Mouse (Mus musculus): ENCODE data around the gene Tcte2. TPM values are rescaled to one million over a fixed set of nuclear protein-coding genes. Genes with fewer than 3 reads are reported as not detected.
"Not testable (repeated sequence)": the region's sequence is repeated elsewhere in the genome, so short reads cannot be mapped to it uniquely, and the experiment has no call there.

Tcte2 gene
- polyA plus RNA-seq, 1 experiment = 0.71 TPM

- no peak for DNase-seq
- Histone ChIP-seq H3K4me3 (ENCODE audit: control insufficient read depth, insufficient read depth, low read length) (no peak overlapping the region), H3K36me3 (ENCODE audit: control insufficient read depth, insufficient read depth, low read length) (no peaks in the 10 kb centered on the region), H3K27ac (ENCODE audit: control insufficient read depth, insufficient read depth, low read length) (no peak overlapping the region), H3K27me3 (ENCODE audit: control insufficient read depth, insufficient read depth, low read length) (no peaks in the 10 kb centered on the region), H3K4me1 (replicated peaks; ENCODE audit: control insufficient read depth, insufficient read depth, low read length) (no peaks in the 10 kb centered on the region)
- 100% methylated on average over 1 of the region's 1 CpGs for WGBS
- TF ChIP-seq POLR2A (IDR thresholded peaks at IDR 0.05; ENCODE audit: control insufficient read depth, extremely low read depth, insufficient read depth, low read length, poor library complexity) (no peak), CTCF (IDR thresholded peaks at IDR 0.05; ENCODE audit: borderline replicate concordance, control insufficient read depth, extremely low read depth, insufficient read depth, low read length, poor library complexity) (no peak)
These were observed 17.2 kb upstream of the Tcte2 start for GRCm38 (mm10) chr17:13778865-13779264.

- Histone ChIP-seq H3K4me1 (replicated peaks; ENCODE audit: control insufficient read depth, insufficient read depth, low read length) (no peaks in the 10 kb centered on the region), H3K36me3 (ENCODE audit: control insufficient read depth, insufficient read depth, low read length) (no peaks in the 10 kb centered on the region), H3K27me3 (ENCODE audit: control insufficient read depth, insufficient read depth, low read length) (no peaks in the 10 kb centered on the region), H3K27ac (ENCODE audit: control insufficient read depth, insufficient read depth, low read length) (no peak overlapping the region), H3K4me3 (ENCODE audit: control insufficient read depth, insufficient read depth, low read length) (no peak overlapping the region)
- WGBS = 90% methylated on average over 2 of the region's 2 CpGs
- TF ChIP-seq POLR2A (IDR thresholded peaks at IDR 0.05; ENCODE audit: control insufficient read depth, extremely low read depth, insufficient read depth, low read length, poor library complexity) (no peak), CTCF (IDR thresholded peaks at IDR 0.05; ENCODE audit: borderline replicate concordance, control insufficient read depth, extremely low read depth, insufficient read depth, low read length, poor library complexity) (no peak)
- no peak for DNase-seq
These were observed 16.1 kb upstream of the Tcte2 start for GRCm38 (mm10) chr17:13777676-13778075.

- no peaks in the 10 kb centered on the region for H3K36me3 ChIP-seq (ENCODE audit: control insufficient read depth, insufficient read depth, low read length)
- 97% methylated on average over 3 of the region's 3 CpGs for WGBS
- no peaks in the 10 kb centered on the region for H3K27me3 ChIP-seq (ENCODE audit: control insufficient read depth, insufficient read depth, low read length)
- no peak for TF ChIP-seq POLR2A (IDR thresholded peaks at IDR 0.05; ENCODE audit: control insufficient read depth, extremely low read depth, insufficient read depth, low read length, poor library complexity)
- TF ChIP-seq CTCF (IDR thresholded peaks at IDR 0.05; ENCODE audit: borderline replicate concordance, control insufficient read depth, extremely low read depth, insufficient read depth, low read length, poor library complexity) = no peak
- DNase-seq = peak; percentile 9
- no peak overlapping the region for H3K4me3 ChIP-seq (ENCODE audit: control insufficient read depth, insufficient read depth, low read length)
- H3K4me1 ChIP-seq (replicated peaks; ENCODE audit: control insufficient read depth, insufficient read depth, low read length) = no peaks in the 10 kb centered on the region
- H3K27ac ChIP-seq (ENCODE audit: control insufficient read depth, insufficient read depth, low read length) = no peak overlapping the region
These were observed 7.6 kb upstream of the Tcte2 start for GRCm38 (mm10) chr17:13769256-13769655.

GRCm38 (mm10) chr17:13768531-13768930 is 6.9 kb upstream of the Tcte2 start:
- H3K27ac ChIP-seq (ENCODE audit: control insufficient read depth, insufficient read depth, low read length) = no peak overlapping the region

GRCm38 (mm10) chr17:13764911-13765310 is 3.3 kb upstream of the Tcte2 start:
- H3K36me3 ChIP-seq (ENCODE audit: control insufficient read depth, insufficient read depth, low read length); H3K4me1 ChIP-seq (replicated peaks; ENCODE audit: control insufficient read depth, insufficient read depth, low read length); H3K4me3 ChIP-seq (ENCODE audit: control insufficient read depth, insufficient read depth, low read length); DNase-seq; H3K27me3 ChIP-seq (ENCODE audit: control insufficient read depth, insufficient read depth, low read length); H3K27ac ChIP-seq (ENCODE audit: control insufficient read depth, insufficient read depth, low read length): not testable (repeated sequence)
- WGBS = 94% methylated on average over 2 of the region's 2 CpGs

More at GRCm38 (mm10) chr17:13768531-13768930, 6.9 kb upstream of the Tcte2 start:
- no peaks in the 10 kb centered on the region for H3K27me3 ChIP-seq (ENCODE audit: control insufficient read depth, insufficient read depth, low read length)
- H3K4me3 ChIP-seq (ENCODE audit: control insufficient read depth, insufficient read depth, low read length) = no peak overlapping the region
- no peaks in the 10 kb centered on the region for H3K36me3 ChIP-seq (ENCODE audit: control insufficient read depth, insufficient read depth, low read length)
- TF ChIP-seq CTCF (IDR thresholded peaks at IDR 0.05; ENCODE audit: borderline replicate concordance, control insufficient read depth, extremely low read depth, insufficient read depth, low read length, poor library complexity) = no peak
- WGBS = 95% methylated on average over 1 of the region's 1 CpGs
- no peak for DNase-seq
- no peaks in the 10 kb centered on the region for H3K4me1 ChIP-seq (replicated peaks; ENCODE audit: control insufficient read depth, insufficient read depth, low read length)

GRCm38 (mm10) chr17:13763819-13764218 is 2.2 kb upstream of the Tcte2 start:
- TF ChIP-seq CTCF (IDR thresholded peaks at IDR 0.05; ENCODE audit: borderline replicate concordance, control insufficient read depth, extremely low read depth, insufficient read depth, low read length, poor library complexity) = no peak
- TF ChIP-seq POLR2A (IDR thresholded peaks at IDR 0.05; ENCODE audit: control insufficient read depth, extremely low read depth, insufficient read depth, low read length, poor library complexity) = no peak

GRCm38 (mm10) chr17:13760675-13761178 is 898 bp downstream of the Tcte2 start:
- no peak for DNase-seq
- TF ChIP-seq POLR2A (IDR thresholded peaks at IDR 0.05; ENCODE audit: control insufficient read depth, extremely low read depth, insufficient read depth, low read length, poor library complexity) (no peak), CTCF (IDR thresholded peaks at IDR 0.05; ENCODE audit: borderline replicate concordance, control insufficient read depth, extremely low read depth, insufficient read depth, low read length, poor library complexity) (no peak)
- 2% methylated on average over 58 of the region's 72 CpGs for WGBS
- H3K4me1 ChIP-seq (replicated peaks; ENCODE audit: control insufficient read depth, insufficient read depth, low read length) = peaks cover 11% of the 10 kb centered on the region; the same call in 1 of the 2 replicates
- peaks cover 12% of the 10 kb centered on the region for H3K27me3 ChIP-seq (ENCODE audit: control insufficient read depth, insufficient read depth, low read length)
- peak overlapping the region; percentile 46 for H3K4me3 ChIP-seq (ENCODE audit: control insufficient read depth, insufficient read depth, low read length)
- H3K36me3 ChIP-seq (ENCODE audit: control insufficient read depth, insufficient read depth, low read length) = no peaks in the 10 kb centered on the region
- H3K27ac ChIP-seq (ENCODE audit: control insufficient read depth, insufficient read depth, low read length) = no peak overlapping the region

More at GRCm38 (mm10) chr17:13763819-13764218, 2.2 kb upstream of the Tcte2 start:
- peaks cover 12% of the 10 kb centered on the region for H3K27me3 ChIP-seq (ENCODE audit: control insufficient read depth, insufficient read depth, low read length)
- no peak overlapping the region for H3K27ac ChIP-seq (ENCODE audit: control insufficient read depth, insufficient read depth, low read length)
- WGBS = 86% methylated on average over 1 of the region's 1 CpGs
- H3K4me1 ChIP-seq (replicated peaks; ENCODE audit: control insufficient read depth, insufficient read depth, low read length) = peaks cover 11% of the 10 kb centered on the region; the same call in 1 of the 2 replicates
- H3K36me3 ChIP-seq (ENCODE audit: control insufficient read depth, insufficient read depth, low read length) = no peaks in the 10 kb centered on the region
- DNase-seq = no peak
- H3K4me3 ChIP-seq (ENCODE audit: control insufficient read depth, insufficient read depth, low read length) = no peak overlapping the region
